Mouse (Mus musculus) ES-Bruce4 (cell line): ENCODE results near the gene Kif13a.

Experiments
- EP300 ChIP-seq: IDR thresholded peaks from 2 replicates; pipeline ENCODE4 v1.6.1; 2011; ENCODE audit warnings: low read depth, low read length; ENCODE audit not compliant: insufficient read depth
- POLR2A ChIP-seq: IDR thresholded peaks from one replicate; pipeline ENCODE4 v1.8.1; 2011; ENCODE audit warnings: low read length; ENCODE audit not compliant: insufficient read depth

GRCm38 (mm10) chr13:46919797-46920196 is 9.9 kb downstream of the Kif13a start:
- TF ChIP-seq POLR2A, result no peak
- TF ChIP-seq EP300, result no peak
